Mouse (Mus musculus) monocyte, adult 2 months (primary cell): Measurements from ENCODE around the gene Acsf2.
"Not testable (repeated sequence)": the region's sequence is repeated elsewhere in the genome, so short reads cannot be mapped to it uniquely, and the experiment has no call there.

Source experiments
- DNase-seq, 2 experiments: peaks; one replicate each; pipeline ENCODE4 v3.0.0; 2022; ENCODE audit warnings: low spot score in 2 of 2, low read depth in 1 of 2

Acsf2 gene

DNA sequence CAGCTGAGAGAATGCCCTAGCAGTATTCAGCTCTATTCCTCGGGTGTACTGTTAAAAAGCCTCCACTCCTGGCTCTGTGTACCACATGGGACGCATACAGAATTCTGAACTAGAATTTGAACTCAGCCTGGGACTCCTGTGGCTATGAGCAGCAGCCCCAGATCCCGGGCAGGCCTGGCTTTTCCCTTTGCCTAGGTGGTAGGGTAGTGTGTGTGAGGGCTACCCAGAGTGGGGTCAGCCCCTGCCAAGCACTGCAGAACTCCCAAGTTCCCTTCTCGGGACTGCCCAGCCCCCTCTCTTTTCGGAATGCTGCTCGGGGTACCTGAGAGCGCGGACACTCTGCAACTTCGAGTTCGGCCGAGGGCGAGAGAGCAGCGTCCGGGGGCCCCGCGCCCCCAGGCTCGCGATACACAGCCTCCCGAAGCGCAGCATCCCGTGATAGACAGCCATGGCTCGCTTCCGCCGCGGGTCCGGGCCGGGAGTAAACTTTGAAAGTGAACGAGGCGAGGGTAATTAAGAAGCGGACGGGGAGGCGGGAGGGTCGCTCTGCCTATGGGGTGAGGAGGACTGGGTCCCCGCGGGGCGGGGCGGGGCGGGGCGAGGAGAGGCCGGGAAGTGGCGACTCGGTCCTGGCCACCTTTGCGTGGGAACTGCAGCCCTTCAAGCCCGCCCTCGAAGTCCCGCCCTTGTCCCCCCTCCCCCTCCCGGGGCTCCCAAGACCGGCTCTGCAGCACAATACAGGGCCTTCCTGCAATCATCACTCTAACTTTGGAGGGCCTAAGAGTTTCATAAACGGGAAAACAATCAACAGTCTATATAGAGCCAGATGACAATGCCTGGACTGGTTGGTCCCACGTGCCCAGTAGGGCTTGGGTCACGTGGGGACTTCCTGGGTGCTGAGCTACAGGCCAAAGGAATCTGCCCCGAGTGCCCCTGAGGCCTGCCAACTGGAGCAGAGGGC, at the start of gene Acsf2:
Gene Acsf2, minus strand, starts transcription at position 551 of the 961 bp plus-strand sequence.
- DNase-seq = peak in 1 of 2 experiments; percentile 42

DNA sequence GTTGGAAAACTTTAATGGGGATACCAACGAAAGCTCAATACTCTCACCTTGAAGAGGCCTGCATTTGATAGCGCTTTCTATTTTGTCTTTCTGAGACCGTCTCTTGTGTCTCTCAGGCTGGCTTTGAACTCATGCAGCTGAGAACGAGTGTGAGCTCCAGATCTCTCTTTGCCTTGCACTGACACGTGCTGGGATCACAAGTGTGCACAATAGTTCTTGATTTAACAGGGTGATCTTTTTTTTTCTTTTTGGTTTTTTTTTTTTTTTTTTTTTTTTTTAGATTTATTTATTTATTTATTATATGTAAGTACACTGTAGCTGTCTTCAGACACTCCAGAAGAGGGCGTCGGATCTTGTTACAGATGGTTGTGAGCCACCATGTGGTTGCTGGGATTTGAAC, 49.6 kb upstream of the Acsf2 start:
- DNase-seq = not testable (repeated sequence)

DNA sequence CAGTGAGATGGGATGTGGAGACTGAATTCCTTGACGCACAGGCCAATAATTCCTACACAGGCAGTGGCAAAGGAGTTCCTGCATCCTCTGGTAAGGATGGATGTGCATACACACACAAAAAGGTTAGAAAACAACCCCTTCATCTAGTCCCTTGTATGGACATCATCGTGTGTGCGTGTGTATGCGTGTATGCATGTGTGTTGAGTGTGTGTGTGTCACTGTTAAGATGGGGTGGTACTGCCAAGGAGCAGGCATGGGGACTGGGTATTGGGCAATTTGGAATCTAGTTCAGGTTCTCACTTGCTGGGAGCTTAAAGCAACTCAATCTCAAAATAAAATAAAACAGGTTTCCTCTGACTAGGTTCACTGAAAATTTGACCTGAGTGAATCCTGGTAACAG, 44.8 kb upstream of the Acsf2 start:
- DNase-seq = no peak

DNA sequence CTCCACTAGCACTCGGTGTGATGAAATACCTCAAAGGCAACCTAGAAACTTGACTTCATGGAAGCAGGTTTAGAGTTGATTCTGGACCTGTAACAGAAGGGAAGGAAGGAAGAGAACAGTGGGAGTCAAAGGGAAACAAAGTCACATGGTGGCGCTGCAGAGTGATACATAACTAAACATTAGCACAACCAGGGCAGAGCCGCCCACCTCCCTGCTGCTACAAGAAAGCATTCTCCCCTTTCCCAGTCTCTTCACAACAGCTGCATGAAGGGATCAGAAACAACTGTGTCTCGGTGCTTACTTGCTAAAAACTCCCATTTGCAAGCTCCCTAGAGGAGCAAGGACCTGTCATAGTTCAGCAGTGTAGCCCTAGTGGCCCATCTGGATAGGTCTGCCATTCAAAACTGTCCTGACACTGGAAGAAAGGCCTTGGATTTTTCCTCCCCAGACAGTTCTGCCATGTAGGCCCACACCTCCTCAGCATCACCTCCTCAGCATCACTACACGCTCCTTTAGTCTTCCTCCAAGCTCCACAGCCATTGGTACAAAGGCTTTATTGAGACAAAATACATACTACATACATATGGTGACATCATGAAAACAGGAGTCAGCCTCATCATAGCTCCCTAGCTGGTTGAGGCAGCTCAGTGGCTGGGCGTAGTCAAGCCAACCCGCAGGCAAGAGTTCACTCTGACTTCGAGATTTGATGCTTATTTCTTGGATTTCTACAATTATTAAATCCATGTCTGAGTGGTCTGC, 43.0 kb upstream of the Acsf2 start:
- no peak for DNase-seq

DNA sequence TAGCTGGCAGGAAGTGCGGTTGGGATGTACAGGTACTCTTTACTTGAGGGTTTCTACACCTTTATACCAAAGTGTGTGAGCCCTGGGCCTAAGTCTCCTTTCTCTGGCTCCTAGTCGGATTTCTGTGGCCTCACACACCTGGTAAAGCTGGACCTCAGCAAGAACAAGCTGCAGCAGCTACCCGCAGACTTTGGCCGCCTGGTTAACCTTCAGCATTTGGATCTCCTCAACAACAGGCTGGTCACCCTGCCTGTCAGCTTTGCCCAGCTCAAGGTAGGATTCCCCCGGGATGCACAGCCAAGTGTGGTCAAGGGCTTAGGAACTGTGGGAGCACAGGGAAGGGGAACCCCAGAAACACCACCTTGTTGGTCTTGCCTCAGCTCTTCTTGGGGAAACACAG, 32.8 kb upstream of the Acsf2 start:
- DNase-seq = no peak

DNA sequence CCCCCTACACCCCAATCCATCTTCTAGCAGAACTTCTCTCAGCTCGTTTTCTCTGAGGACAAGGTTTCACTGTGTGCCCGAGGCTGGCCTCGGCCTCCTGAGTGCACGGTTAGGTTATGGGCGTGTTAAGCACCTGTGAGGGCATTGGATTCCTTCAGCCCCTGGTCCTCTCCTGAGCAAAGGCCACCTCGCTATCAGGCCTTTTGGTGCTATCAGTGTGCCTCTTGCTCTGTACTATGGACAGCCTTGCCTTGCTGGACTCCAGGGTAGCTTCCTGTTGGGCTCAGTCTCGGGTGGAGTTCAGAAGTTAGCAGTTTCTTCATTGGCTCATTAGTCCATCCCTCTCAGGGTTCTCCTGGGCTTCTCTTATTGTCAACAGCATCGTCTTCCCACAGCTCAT, 31.3 kb upstream of the Acsf2 start:
- DNase-seq = no peak

DNA sequence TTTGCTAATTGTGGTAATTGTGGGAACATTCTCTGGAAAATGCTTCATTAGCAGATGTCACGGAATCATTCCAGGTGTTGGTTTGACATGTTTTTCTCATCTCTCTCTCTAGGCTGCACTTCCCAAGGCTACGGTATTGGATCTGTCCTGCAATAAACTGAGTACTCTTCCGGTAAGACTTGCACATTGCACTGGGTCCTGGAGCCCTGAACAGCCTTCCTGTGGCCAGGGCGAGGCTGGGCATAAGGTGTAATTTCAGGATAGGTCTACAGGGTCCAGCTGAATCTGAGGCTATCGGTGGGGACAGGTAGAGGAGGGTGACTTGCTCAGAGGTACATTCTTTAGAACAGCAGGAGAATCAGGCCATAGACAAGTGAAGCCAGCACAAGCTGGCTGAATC, 30.3 kb upstream of the Acsf2 start:
- no peak for DNase-seq

DNA sequence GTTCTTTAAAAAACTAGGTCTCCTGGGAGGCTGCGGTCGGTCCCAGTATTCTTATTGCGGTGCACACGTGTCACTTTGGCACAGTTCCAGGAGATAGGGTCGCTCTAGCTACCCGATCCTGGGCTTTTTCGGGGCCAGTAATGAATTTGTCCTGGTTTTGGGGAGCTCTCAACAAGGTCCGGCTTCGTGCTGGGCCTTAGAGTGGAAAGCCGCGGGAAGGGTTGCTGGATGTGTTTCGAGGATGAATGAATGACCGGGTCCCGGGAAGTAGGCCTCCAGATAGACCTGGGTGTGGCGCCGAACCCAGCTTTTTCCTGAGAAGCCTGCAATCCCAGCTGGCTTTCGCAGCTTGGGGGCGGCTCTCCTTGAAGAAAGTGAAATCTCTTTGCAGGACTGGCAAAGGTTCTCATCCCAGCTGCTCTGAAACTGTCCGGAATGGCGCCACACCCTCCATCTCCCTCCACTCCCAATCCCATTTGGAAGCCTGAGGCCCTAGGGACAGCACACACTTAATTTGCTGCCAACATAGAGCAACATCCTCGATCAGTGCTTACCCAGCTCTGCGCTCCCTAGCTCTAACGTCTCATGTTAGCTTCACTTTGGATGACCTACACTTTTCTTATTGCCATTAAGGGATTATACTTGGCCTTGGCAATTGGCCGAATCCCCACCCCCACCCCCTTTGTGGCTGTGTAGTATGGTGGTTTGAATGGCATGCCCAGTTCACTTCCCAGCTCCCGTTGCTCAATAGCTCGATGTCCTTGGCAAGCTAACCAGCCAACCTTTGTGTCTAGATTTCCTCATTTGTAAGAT, 28.7 kb upstream of the Acsf2 start:
- no peak for DNase-seq

DNA sequence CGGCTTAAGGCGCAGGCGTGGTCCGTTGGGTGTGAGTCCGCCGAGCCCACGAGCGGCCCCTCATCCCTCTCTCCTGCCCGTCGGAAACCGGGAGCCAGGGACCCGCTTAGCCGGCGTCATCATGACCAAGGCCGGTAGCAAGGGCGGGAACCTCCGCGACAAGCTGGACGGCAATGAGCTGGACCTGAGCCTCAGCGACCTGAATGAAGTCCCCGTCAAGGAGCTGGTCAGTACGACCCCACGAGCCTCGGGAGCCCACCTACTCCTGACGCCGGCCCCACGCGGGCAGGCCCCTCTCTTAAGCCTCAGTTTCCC, 28.2 kb upstream of the Acsf2 start:
- DNase-seq = peak in 1 of 2 experiments; percentile 16

DNA sequence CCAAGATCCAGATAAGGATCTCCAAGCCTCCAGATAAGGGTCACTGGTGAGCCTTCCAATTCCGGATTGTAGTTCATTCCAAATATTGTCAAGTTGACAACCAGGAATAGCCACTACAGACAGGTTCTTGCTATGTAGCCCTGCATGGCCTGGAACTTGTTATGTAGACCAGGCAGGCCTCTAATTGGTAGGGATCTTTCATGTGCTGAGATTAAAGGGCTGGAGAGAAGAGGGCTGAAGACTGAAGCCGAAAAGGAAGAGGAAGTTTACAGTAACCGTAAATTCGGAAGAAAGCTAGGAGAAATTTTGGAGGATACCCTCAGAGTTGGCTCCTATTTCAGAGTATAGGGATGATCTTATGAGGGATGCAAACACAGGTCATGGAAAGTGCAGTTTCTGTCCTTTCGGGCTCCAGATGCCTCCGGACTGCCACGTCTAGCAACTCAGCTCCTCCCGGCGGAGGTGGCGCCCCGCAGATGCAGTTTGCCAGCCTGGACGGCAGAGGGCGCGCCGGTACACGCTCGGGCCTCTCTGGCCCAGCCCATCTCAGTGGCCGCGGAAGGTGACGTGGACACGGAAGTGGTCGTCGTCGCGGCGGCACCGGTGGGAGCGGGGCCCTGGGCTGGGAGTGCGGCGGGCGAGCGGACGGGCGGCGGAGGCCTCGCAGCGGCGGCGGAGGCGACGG, 27.7 kb upstream of the Acsf2 start, which contains the start of gene Lrrc59:
Gene Lrrc59, plus strand, starts transcription at position 569 of the 685 bp plus-strand sequence.
- peak; percentile 85 to 93 for DNase-seq

DNA sequence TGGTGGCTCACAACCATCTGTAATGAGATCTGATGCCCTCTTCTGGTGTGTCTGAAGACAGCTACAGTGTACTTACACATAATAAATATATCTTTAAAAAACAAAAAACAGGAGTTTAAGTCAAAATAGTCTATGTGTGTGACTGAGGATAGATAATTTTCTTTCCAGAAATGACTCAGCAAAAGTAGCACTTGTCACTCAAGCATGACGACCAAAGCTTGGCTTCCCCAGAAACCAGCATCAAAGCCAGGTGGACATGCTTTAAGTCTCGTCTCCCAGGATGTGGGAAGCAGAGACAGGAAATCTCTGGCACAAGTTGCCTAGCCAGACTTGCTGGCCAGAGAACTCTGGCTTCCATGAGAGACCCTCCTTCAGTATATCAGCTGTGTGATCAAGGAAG, 20.5 kb upstream of the Acsf2 start:
- DNase-seq = no peak

DNA sequence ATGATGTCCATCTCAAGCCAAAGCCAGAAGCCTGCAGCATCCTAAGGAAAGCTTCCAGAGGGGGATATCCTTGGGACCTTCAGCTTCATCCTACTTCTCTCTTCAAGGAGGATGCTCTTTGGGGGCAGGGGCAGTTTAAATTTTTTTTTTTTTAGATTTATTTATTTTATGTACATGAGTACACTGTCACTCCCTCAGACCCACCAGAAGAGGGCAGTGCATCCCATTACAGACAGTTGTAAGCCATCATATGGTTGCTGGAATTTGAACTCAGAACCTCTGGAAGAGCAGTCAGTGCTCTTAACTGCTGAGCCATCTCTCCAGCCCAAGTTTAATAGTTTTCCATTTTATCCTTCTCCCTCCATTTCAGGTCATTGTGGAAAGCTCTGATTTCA, 19.8 kb upstream of the Acsf2 start:
- DNase-seq = no peak

DNA sequence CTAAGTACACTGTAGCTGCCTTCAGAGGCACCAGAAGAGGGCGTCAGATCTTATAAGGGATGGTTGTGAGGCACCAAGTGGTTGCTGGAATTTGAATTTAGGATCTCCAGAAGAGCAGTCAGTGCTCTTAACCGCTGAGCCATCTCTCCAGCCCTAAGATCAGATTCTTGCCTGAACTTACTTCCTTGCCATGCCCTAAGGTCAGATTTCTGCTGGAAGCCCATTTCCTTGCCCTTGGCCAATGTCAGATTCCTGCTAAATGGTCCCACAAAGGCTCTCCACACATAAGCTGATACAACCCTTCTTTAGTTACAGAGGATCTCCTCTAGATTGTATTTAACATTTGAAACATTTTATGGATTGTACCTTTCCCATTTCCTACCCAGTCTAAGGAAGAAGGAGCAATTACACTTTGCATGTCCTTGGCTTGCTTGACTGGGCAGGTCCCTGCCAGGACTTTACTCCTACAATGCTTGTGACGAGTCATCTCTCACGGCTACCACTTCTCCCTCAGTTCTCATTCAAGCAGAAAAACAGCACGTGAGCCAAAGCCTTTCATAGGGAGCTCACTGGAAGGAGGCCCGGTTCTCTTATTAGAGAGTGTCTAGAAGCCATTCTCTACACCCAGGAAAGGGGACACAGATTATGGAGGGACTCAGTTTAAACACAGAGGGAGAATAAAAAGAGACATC, 19.2 kb upstream of the Acsf2 start:
- no peak for DNase-seq

DNA sequence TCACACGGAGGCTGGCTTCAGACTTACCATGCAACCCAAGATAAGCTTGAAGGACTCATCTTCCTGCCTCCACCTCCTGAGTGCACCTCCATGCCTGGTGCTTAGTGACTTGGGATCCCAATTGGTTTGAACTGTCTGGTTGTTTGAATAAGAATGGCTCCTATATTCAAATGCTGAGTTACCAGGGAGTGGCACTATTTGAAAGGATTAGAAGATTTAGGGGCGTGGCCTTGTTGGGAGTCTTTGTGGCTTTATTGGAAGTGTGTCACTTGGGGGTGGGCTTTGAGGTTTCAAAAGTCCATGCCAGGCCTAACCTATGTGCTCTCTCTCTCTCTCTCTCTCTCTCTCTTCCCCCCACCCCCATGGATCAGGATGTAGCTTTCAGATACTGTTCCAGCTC, 16.0 kb upstream of the Acsf2 start:
- DNase-seq = no peak

DNA sequence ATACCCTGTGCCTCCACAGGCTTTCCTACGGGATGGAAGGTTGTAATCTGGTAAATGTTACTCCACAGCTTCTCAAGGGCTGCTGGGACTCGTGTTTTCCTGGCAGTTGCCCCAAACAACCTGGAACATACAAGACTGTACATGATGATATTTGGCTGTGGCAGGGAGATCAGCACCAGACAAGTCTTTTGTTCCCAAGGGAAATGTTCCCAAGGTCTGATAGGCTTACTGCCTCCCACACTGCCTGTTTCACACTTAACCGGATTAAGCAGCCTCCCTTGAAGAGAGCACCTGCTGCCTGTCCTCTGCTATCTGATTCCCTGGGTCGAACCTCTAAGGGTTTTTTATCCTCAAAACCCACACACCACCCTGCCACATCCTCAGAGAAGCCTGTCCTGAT, 13.8 kb upstream of the Acsf2 start:
- DNase-seq = no peak

DNA sequence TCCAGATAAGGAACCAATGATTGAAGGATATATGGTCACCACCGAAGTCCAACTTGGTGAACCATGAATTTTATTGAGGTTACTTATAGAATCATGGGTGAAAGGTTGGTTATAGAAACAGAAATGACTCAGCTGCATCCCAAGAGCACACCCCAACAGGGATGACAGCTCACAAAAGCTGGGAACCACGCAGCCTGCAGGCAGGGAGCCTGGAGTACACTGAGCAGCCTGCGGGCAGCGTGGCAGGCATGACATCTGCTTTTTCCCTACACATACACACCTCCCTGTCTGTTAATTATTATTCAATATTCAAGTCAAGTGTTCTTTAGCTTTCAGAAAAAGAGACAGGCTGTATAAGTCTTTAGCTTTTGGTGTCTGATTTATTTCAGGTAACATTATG, 12.9 kb upstream of the Acsf2 start:
- no peak for DNase-seq

DNA sequence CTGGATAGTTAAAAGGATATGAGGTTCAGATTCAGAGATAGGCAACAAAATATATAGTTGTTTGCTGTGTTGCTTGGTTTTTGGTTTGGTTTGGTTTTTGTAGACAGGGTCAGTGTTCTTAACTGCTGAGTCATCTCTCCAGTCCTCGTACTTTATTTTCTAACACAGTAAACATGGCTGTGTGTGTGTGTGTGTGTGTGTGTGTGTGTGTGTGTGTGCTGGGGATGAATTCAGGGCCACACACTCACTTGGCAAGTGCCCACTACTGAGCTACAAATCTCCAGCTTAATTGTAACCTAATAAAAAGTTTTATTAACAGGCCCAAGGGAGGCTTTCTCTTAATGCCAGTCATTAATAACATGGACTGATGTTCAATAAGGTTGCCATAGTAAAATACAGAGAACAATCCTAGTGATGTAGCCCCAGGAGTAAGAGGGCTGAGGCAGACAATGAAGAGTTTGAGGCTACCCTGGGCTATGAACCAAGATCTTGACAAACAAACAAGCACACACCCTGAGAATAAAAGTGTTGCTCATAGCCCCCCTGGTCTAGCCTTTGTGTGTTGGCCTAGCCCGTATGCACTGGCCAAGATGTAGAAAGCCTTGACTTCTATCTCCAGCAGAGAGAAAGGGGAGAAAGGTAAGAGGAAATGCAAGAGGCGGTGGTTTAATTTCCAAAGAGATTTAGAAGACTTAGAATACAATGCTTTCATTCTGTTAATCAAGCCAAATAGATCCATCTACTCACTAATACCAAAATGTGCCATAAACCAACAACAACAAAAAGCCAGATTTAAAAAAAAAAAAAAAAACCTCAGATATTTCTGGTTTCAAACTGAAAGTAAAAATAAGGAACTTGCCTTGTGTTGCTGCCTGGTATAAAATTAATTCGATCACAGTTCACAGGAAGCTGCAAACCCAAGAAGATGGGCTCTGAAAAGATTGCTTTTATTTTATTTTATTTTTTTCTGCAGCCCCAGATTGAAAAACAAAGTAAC, 9.4 kb upstream of the Acsf2 start:
- no peak for DNase-seq

DNA sequence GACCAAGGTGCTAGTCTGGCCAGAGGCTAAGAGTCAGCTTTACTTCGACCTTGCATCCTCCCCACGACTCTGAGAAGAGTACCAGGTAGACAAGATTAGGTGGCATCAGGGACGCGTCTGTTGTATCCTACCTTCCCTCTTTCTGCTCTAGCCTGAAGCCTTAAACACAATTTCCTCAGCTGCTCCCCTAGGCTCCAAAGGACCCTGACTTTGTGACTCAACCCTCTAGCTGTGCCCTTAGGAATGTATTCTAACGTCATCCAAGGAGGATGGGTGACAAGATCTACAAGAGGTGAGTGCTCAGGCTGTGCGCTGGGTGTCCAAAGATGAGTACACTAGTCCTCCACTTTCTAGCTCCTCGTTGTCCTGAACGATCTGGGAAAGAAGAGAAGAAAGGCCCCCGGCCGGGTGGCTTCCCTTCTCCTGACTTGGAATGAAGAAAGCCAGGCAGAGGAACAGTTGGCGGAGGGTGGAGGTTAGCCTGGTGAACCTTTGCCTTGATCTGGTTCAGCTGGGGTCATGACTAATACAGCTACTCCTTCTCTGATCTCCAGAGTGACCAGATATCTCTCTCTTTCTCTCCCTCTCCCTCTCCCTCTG, 785 bp upstream of the Acsf2 start:
- DNase-seq = no peak

DNA sequence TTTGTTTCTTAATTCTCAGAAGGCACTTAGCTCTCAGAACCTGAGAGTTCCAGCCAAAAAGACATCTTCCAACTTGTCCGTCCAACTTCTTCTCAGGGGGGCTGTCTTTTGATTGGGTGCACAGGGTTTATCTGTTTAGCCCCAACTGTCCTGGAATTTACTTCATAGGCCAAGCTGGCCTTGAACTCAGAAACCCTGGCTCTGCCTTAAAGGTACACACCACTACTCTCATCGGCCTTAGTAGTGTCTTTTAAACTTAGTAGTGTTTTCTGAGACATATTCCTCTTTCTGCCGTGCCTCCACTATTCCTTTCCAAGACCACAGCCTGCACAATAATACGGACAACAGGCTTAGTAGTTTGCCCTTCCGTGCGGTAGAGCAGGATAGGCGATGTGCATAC, 1.2 kb downstream of the Acsf2 start:
- DNase-seq = no peak
